Mouse (Mus musculus) B cell, adult (primary cell): Measurements from ENCODE around the gene Nxpe4. TPM values are rescaled to one million over a fixed set of nuclear protein-coding genes. Genes with fewer than 3 reads are reported as not detected.

Experiments used
- total RNA-seq: library from RNA; stranded (reverse); gene quantifications from 4 replicates; pipeline ENCODE4 v1.2.4, GENCODE M21; 2023; ENCODE audit not compliant: inconsistent age

Gene Nxpe4
- total RNA-seq, result 0.54 to 0.83 TPM (median 0.57 TPM) in 4 replicates

GRCm38 (mm10) chr9:48161505-48162192 is at the start of gene Nxpe4:
TSS of gene Nxpe4 (plus strand) at chr9:48162023.

DNA sequence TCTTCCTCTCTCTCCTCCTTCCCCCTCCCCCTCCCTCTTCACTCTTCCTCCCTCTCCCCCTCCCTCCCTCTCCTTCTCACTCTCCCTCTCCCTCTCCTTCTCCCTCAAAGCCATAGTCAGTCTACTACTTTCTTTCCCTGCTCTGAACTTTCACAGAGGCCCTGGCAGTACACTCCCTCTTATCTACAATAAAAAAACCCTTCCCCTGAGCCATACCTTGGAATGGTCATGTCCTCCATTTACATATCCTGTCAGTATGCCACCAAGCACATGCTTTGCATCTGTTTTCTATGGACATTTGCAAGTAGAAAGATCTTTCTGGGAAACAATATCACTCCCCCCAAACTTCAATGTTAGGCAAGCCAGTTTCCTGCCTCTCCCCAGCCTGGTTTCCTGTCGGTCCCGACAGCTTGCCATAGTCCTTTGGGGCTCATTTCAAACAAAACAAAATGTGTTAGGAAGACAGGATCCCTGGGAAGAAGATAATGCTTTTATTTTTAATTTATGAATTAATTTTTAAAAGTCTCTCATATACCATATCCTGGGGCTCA is 191.4 kb downstream of the Nxpe4 start, which contains the start of gene Nxpe2:
Gene Nxpe2, minus strand, starts transcription at position 307 of the 551 bp plus-strand sequence.

Other genes with a start within 250 kb of the Nxpe4 start
- gene Nxpe2, start 191.4 kb downstream of the Nxpe4 start, total RNA-seq, result 67.1 to 74.4 TPM (median 69.0 TPM) in 4 replicates